Mouse (Mus musculus) midbrain, embryonic 14.5 days (tissue): Measurements from ENCODE around the gene Cdk18. TPM values are rescaled to one million over a fixed set of nuclear protein-coding genes. Genes with fewer than 3 reads are reported as not detected.
A peak's percentile ranks its signal among the peaks of the same experiment; 100 is the strongest.

Experiments
- ATAC-seq: fragments of 200-750 bp; cut with Nextera tagmentation; 2 replicates; pipeline ENCODE4 v1.8.0; 2017; ENCODE audit warnings: moderate number of reproducible peaks, moderate library complexity; ENCODE audit not compliant: low FRiP score, low TSS enrichment
- DNase-seq: peaks from one replicate; pipeline ENCODE4 v3.0.0-alpha.2; 2015
- H3K27ac ChIP-seq: fragments of 300-500 bp; sonication (generic); replicated peaks from 2 replicates; pipeline ENCODE4 v1.5.1; 2014; ENCODE audit warnings: mild to moderate bottlenecking, low read depth, low read length, moderate library complexity
- H3K27me3 ChIP-seq: fragments of 300-500 bp; sonication (generic); 2 replicates; pipeline ENCODE4 v1.6.1; 2014; ENCODE audit warnings: low read length, control low read depth, mixed read lengths; ENCODE audit not compliant: control insufficient read depth, insufficient read depth
- H3K36me3 ChIP-seq: fragments of 300-500 bp; sonication (generic); 2 replicates; pipeline ENCODE4 v1.6.1; 2014; ENCODE audit warnings: low read length, control low read depth; ENCODE audit not compliant: control insufficient read depth, insufficient read depth
- H3K4me1 ChIP-seq: fragments of 300-500 bp; sonication (generic); 2 replicates; pipeline ENCODE4 v1.6.1; 2014; ENCODE audit warnings: mild to moderate bottlenecking, antibody characterized with exemption, low read length, control low read depth; ENCODE audit not compliant: control insufficient read depth, insufficient read depth
- H3K4me2 ChIP-seq: fragments of 300-500 bp; sonication (generic); 2 replicates; pipeline ENCODE4 v1.6.1; 2014; ENCODE audit warnings: mild to moderate bottlenecking, low read length, moderate library complexity
- H3K4me3 ChIP-seq: fragments of 300-500 bp; sonication (generic); replicated peaks from 2 replicates; pipeline ENCODE4 v1.5.1; 2014; ENCODE audit warnings: low read depth, low read length
- H3K9ac ChIP-seq: fragments of 300-500 bp; sonication (generic); replicated peaks from 2 replicates; pipeline ENCODE4 v1.6.1; 2014; ENCODE audit warnings: mild to moderate bottlenecking, low read length, moderate library complexity
- H3K9me3 ChIP-seq: fragments of 300-500 bp; sonication (generic); 2 replicates; pipeline ENCODE4 v1.6.1; 2016; ENCODE audit warnings: low read length, control low read depth, mixed read lengths; ENCODE audit not compliant: control insufficient read depth
- WGBS: fragments of 180-500 bp; shearing (Covaris S2); extraction: QIAGEN DNeasy Blood & Tissue Kit; methylation state at CpG from one replicate; pipeline ENCODE4 v1.1.7; 2014; 5-methylcytosine and 5-hydroxymethylcytosine counted together
- polyA plus RNA-seq: library from polyadenylated mRNA; unstranded; fragments of >200 nt; fragmentation: Nextera tagmentation; extraction: Ambion mirVana; gene quantifications from 2 replicates; pipeline ENCODE4 v1.2.1, GENCODE M21; 2014

The Cdk18 gene
- polyA plus RNA-seq, 1 experiment from 2014 or later: 1.1 TPM

- Histone ChIP-seq H3K9ac (no peak overlapping the region), H3K27ac (no peak overlapping the region), H3K4me1 (peaks cover 10% of the 10 kb centered on the region; the same call in 1 of the 2 replicates), H3K4me3 (no peak overlapping the region), H3K9me3 (no peaks in the 10 kb centered on the region), H3K27me3 (no peaks in the 10 kb centered on the region), H3K4me2 (no peak overlapping the region), H3K36me3 (no peaks in the 10 kb centered on the region)
- 18% methylated on average over 6 of the region's 6 CpGs for WGBS
- peak; percentile 64; the same call in 1 of the 2 replicates for ATAC-seq
- peak; percentile 95 for DNase-seq
These were observed 18.2 kb downstream of the Cdk18 start for GRCm38 (mm10) chr1:132121236-132121635.

- Histone ChIP-seq H3K27ac (no peak overlapping the region), H3K4me1 (no peaks in the 10 kb centered on the region), H3K36me3 (no peaks in the 10 kb centered on the region), H3K4me2 (no peak overlapping the region), H3K27me3 (no peaks in the 10 kb centered on the region), H3K9me3 (no peaks in the 10 kb centered on the region), H3K4me3 (no peak overlapping the region), H3K9ac (no peak overlapping the region)
- ATAC-seq (no peak), DNase-seq (peak; percentile 79)
- 21% methylated on average over 18 of the region's 18 CpGs for WGBS
These were observed 22.9 kb downstream of the Cdk18 start for GRCm38 (mm10) chr1:132116606-132117005.

- Histone ChIP-seq H3K27me3 (no peaks in the 10 kb centered on the region), H3K27ac (no peak overlapping the region), H3K4me2 (no peak overlapping the region), H3K9me3 (no peaks in the 10 kb centered on the region), H3K9ac (no peak overlapping the region), H3K4me1 (no peaks in the 10 kb centered on the region), H3K36me3 (no peaks in the 10 kb centered on the region), H3K4me3 (no peak overlapping the region)
- 54% methylated on average over 3 of the region's 3 CpGs for WGBS
- DNase-seq (no peak), ATAC-seq (no peak)
These were observed 26.4 kb downstream of the Cdk18 start for GRCm38 (mm10) chr1:132113098-132113497.

- H3K36me3 ChIP-seq: no peaks in the 10 kb centered on the region
- DNase-seq: no peak
- no peaks in the 10 kb centered on the region for H3K4me1 ChIP-seq
- H3K9ac ChIP-seq: no peak overlapping the region
- no peak for ATAC-seq
- H3K4me3 ChIP-seq: no peak overlapping the region
- H3K27me3 ChIP-seq: no peaks in the 10 kb centered on the region
- no peak overlapping the region for H3K27ac ChIP-seq
- no peaks in the 10 kb centered on the region for H3K9me3 ChIP-seq
- no peak overlapping the region for H3K4me2 ChIP-seq
- WGBS: 81% methylated on average over 8 of the region's 8 CpGs
These were observed 27.1 kb downstream of the Cdk18 start for GRCm38 (mm10) chr1:132112426-132112825.

- Histone ChIP-seq H3K27me3 (no peaks in the 10 kb centered on the region), H3K4me3 (no peak overlapping the region), H3K4me1 (no peaks in the 10 kb centered on the region), H3K9ac (no peak overlapping the region), H3K9me3 (no peaks in the 10 kb centered on the region), H3K4me2 (no peak overlapping the region), H3K27ac (no peak overlapping the region), H3K36me3 (no peaks in the 10 kb centered on the region)
- 63% methylated on average over 1 of the region's 1 CpGs for WGBS
- DNase-seq (no peak), ATAC-seq (no peak)
These were observed 28.1 kb downstream of the Cdk18 start for GRCm38 (mm10) chr1:132111411-132111810.

- no peak overlapping the region for H3K27ac ChIP-seq
- no peak overlapping the region for H3K4me3 ChIP-seq
- H3K4me2 ChIP-seq: no peak overlapping the region
- WGBS: 79% methylated on average over 2 of the region's 2 CpGs
- H3K9me3 ChIP-seq: no peaks in the 10 kb centered on the region
- no peaks in the 10 kb centered on the region for H3K36me3 ChIP-seq
- H3K27me3 ChIP-seq: no peaks in the 10 kb centered on the region
- no peak for ATAC-seq
- no peaks in the 10 kb centered on the region for H3K4me1 ChIP-seq
- no peak overlapping the region for H3K9ac ChIP-seq
- DNase-seq: no peak
These were observed 30.1 kb downstream of the Cdk18 start for GRCm38 (mm10) chr1:132109368-132109767.

GRCm38 (mm10) chr1:132104353-132104752, 35.1 kb downstream of the Cdk18 start:
- DNase-seq: no peak
- no peaks in the 10 kb centered on the region for H3K27me3 ChIP-seq
- H3K36me3 ChIP-seq: no peaks in the 10 kb centered on the region
- no peaks in the 10 kb centered on the region for H3K4me1 ChIP-seq
- WGBS: 60% methylated on average over 14 of the region's 14 CpGs
- H3K4me3 ChIP-seq: no peak overlapping the region
- H3K4me2 ChIP-seq: no peak overlapping the region
- H3K9ac ChIP-seq: no peak overlapping the region
- no peak for ATAC-seq
- no peaks in the 10 kb centered on the region for H3K9me3 ChIP-seq
- no peak overlapping the region for H3K27ac ChIP-seq

- H3K4me3 ChIP-seq: no peak overlapping the region
- H3K9ac ChIP-seq: no peak overlapping the region
- H3K27ac ChIP-seq: no peak overlapping the region
- no peak overlapping the region for H3K4me2 ChIP-seq
- H3K9me3 ChIP-seq: no peaks in the 10 kb centered on the region
- H3K36me3 ChIP-seq: no peaks in the 10 kb centered on the region
- ATAC-seq: no peak
- no peaks in the 10 kb centered on the region for H3K27me3 ChIP-seq
- no peaks in the 10 kb centered on the region for H3K4me1 ChIP-seq
- no peak for DNase-seq
- 83% methylated on average over 6 of the region's 6 CpGs for WGBS
These were observed 37.4 kb downstream of the Cdk18 start for GRCm38 (mm10) chr1:132101953-132102697.

GRCm38 (mm10) chr1:132099775-132100174, 39.7 kb downstream of the Cdk18 start:
- no peak overlapping the region for H3K27ac ChIP-seq
- H3K4me1 ChIP-seq: no peaks in the 10 kb centered on the region
- WGBS: 69% methylated on average over 4 of the region's 4 CpGs
- H3K27me3 ChIP-seq: no peaks in the 10 kb centered on the region
- no peak overlapping the region for H3K9ac ChIP-seq
- ATAC-seq (no peak), DNase-seq (no peak)
- no peak overlapping the region for H3K4me3 ChIP-seq
- H3K4me2 ChIP-seq: no peak overlapping the region
- H3K9me3 ChIP-seq: no peaks in the 10 kb centered on the region
- H3K36me3 ChIP-seq: no peaks in the 10 kb centered on the region
